Mouse (Mus musculus) hindbrain, embryonic 11.5 days (tissue): ENCODE measurements around the gene Nsd1. TPM values are rescaled to one million over a fixed set of nuclear protein-coding genes. Genes with fewer than 3 reads are reported as not detected.
A peak's percentile ranks its signal among the peaks of the same experiment; 100 is the strongest.

ENCODE experiments used
- ATAC-seq: fragments of 200-750 bp; cut with Nextera tagmentation; 2 replicates; pipeline ENCODE4 v1.8.0; 2017; ENCODE audit warnings: mild to moderate bottlenecking, moderate TSS enrichment, moderate library complexity; ENCODE audit not compliant: low FRiP score
- DNase-seq: peaks from one replicate; pipeline ENCODE4 v3.0.0-alpha.2; 2015; ENCODE audit warnings: low spot score
- H3K27ac ChIP-seq: fragments of 300-500 bp; sonication (generic); 2 replicates; pipeline ENCODE4 v1.5.1; 2014; ENCODE audit warnings: mild to moderate bottlenecking, low read depth, low read length
- H3K27me3 ChIP-seq: fragments of 300-500 bp; sonication (generic); 2 replicates; pipeline ENCODE4 v1.6.1; 2014; ENCODE audit warnings: mild to moderate bottlenecking, low read length, moderate library complexity, mixed read lengths; ENCODE audit not compliant: control insufficient read depth, insufficient read depth
- H3K36me3 ChIP-seq: fragments of 300-500 bp; sonication (generic); 2 replicates; pipeline ENCODE4 v1.6.1; 2014; ENCODE audit warnings: mild to moderate bottlenecking, low read length, moderate library complexity, mixed read lengths; ENCODE audit not compliant: control insufficient read depth, insufficient read depth
- H3K4me1 ChIP-seq: fragments of 300-500 bp; sonication (generic); replicated peaks from 2 replicates; pipeline ENCODE4 v1.6.1; 2014; ENCODE audit warnings: low read length, mixed read lengths; ENCODE audit not compliant: control insufficient read depth, insufficient read depth
- H3K4me2 ChIP-seq: fragments of 300-500 bp; sonication (generic); replicated peaks from 2 replicates; pipeline ENCODE4 v1.6.1; 2014; ENCODE audit warnings: mild to moderate bottlenecking, low read depth, low read length
- H3K4me3 ChIP-seq: fragments of 300-500 bp; sonication (generic); 2 replicates; pipeline ENCODE4 v1.5.1; 2014; ENCODE audit warnings: low read depth, low read length
- H3K9ac ChIP-seq: fragments of 300-500 bp; sonication (generic); 2 replicates; pipeline ENCODE4 v1.6.1; 2014; ENCODE audit warnings: low read depth, low read length
- H3K9me3 ChIP-seq: fragments of 300-500 bp; sonication (generic); 2 replicates; pipeline ENCODE4 v1.6.1; 2016; ENCODE audit warnings: low read length; ENCODE audit not compliant: control insufficient read depth
- WGBS: fragments of 180-500 bp; shearing (Covaris S2); extraction: QIAGEN DNeasy Blood & Tissue Kit; methylation state at CpG from one replicate; pipeline ENCODE4 v1.1.7; 2014; 5-methylcytosine and 5-hydroxymethylcytosine counted together
- polyA plus RNA-seq: library from polyadenylated mRNA; unstranded; fragments of >200 nt; fragmentation: Nextera tagmentation; extraction: Ambion mirVana; gene quantifications from 2 replicates; pipeline ENCODE4 v1.2.1, GENCODE M21; 2014

Nsd1 gene
- polyA plus RNA-seq, 1 experiment from 2014 or later, result 108 TPM

DNA sequence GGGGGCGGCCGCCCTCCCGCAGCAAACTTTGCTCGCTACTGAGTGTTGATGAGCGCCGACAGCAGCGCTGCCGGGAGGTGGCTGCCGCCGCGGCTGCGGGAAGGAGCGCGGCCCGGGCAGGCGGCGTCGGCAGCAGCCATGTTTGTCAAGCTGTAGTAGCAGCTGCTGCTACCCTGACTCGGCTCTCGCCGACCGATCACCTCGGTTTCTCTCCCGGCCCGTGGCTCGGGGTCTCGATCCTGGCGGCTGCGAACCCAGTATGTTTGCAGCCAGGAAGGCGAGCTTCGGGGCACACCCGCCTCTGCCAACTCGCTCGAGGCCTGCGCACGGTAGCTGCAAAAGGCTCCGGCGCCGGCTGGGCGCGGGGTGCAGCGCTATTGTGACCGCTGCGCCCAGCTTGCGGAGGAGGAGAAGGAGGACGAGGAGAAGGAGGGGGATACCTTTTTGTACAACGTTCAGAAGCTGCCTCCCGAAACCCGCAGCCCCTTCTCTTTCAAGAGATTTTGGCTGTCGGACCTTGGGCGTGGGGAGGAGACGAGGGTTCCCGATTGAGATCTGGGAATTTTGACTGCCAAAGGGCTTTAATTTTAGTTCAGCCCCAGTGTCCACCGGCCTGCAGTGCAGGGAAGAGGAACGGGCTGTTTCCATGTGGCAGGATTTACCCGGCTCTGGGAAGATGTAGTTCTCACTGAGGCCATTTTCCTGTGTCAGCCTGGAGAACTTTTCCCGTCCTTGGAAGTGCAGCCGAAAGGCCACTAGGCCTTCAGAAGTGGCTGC is 3.0 kb downstream of the Nsd1 start:
- Histone ChIP-seq H3K27ac (peak overlapping the region; percentile 99), H3K4me3 (peak overlapping the region; percentile 83), H3K27me3 (no peaks in the 10 kb centered on the region), H3K9me3 (no peaks in the 10 kb centered on the region), H3K4me2 (peak overlapping the region; percentile 88), H3K4me1 (peaks cover 8% of the 10 kb centered on the region), H3K9ac (peak overlapping the region; percentile 96), H3K36me3 (0 out of 2 replicates have a peak, but pooled peaks cover 4% of the 10 kb centered on the region)
- DNase-seq (peak; percentile 77), ATAC-seq (0 out of 2 replicates have a peak, but pooled peaks have one; percentile 1)
- WGBS, result under 1% methylated on average over 52 of the region's 58 CpGs

DNA sequence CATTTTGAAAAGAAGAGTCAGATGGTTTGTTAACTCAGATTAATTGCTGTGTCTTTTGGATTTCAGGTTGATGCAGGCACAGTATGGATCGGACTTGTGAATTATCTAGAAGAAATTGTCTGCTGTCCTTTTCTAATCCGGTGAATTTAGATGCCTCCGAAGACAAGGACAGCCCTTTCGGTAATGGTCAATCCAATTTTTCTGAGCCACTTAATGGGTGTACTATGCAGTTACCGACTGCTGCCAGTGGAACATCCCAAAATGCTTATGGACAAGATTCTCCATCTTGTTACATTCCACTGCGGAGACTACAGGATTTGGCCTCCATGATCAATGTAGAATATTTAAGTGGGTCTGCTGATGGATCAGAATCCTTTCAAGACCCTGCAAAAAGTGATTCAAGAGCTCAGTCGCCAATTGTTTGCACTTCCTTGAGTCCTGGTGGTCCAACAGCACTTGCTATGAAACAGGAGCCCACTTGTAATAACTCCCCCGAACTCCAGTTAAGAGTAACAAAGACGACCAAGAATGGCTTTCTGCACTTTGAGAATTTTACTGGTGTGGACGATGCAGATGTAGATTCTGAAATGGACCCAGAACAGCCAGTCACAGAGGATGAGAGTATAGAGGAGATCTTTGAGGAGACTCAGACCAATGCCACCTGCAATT is 3.7 kb downstream of the Nsd1 start:
- H3K4me1 ChIP-seq, result peaks cover 8% of the 10 kb centered on the region
- WGBS, result 66% methylated on average over 10 of the region's 10 CpGs
- ATAC-seq, result no peak

DNA sequence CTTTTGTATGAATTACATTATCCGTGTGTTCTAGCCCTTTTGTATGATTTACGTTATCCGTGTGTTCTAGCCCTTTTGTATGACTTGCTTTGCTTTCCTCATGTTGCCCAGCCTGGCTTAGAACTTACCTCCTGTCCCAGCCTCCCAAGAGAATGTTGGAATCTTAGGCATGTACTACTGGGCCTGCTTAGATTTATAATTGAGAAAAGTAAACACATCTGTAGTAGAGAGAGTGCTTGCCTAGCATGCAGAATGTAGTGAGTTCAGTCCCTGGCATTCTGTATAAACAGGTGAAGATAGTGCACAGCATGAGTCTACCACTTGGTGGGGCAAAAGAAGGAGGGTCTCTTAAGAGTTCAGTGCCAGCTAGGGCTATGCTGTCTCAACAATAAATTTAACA is 14.8 kb downstream of the Nsd1 start:
- peaks cover 6% of the 10 kb centered on the region; the same call in 1 of the 2 replicates for H3K36me3 ChIP-seq
- no peak for ATAC-seq
- no peak overlapping the region for H3K4me2 ChIP-seq

More for the DNA sequence above, 3.7 kb downstream of the Nsd1 start:
- H3K36me3 ChIP-seq, result 0 out of 2 replicates have a peak, but pooled peaks cover 4% of the 10 kb centered on the region
- peak overlapping the region; percentile 96 for H3K9ac ChIP-seq
- H3K27me3 ChIP-seq, result no peaks in the 10 kb centered on the region
- peak overlapping the region; percentile 88 for H3K4me2 ChIP-seq
- peak; percentile 14 for DNase-seq
- H3K4me3 ChIP-seq, result peak overlapping the region; percentile 83
- no peaks in the 10 kb centered on the region for H3K9me3 ChIP-seq
- H3K27ac ChIP-seq, result peak overlapping the region; percentile 99

DNA sequence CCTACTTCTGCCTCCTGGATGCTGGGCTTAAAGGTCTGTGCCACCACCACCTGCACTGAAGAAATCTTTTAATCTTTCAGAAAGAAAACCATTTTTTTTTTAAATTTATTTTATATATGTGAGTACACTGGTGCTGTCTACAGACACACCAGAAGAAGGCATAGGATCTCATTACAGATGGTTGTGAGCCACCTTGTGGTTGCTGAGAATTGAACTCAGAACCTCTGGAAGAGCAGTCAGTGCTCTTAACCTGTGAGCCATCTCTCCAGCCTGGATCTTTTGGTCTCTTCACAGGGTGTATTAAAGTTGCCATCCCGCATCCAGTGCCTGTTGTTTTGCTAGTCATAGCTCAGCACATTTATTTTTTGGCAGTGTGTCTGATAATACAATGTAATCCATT is 21.1 kb downstream of the Nsd1 start:
- H3K36me3 ChIP-seq, result peaks cover 2% of the 10 kb centered on the region; the same call in 1 of the 2 replicates
- WGBS, result 97% methylated on average over 1 of the region's 1 CpGs
- H3K27me3 ChIP-seq, result no peaks in the 10 kb centered on the region
- H3K27ac ChIP-seq, result no peak overlapping the region
- H3K9me3 ChIP-seq, result no peaks in the 10 kb centered on the region
- no peak overlapping the region for H3K9ac ChIP-seq
- H3K4me1 ChIP-seq, result no peaks in the 10 kb centered on the region
- H3K4me2 ChIP-seq, result no peak overlapping the region
- H3K4me3 ChIP-seq, result no peak overlapping the region
- DNase-seq, result no peak
- ATAC-seq, result no peak

More for the DNA sequence above, 14.8 kb downstream of the Nsd1 start:
- no peak overlapping the region for H3K4me3 ChIP-seq
- no peaks in the 10 kb centered on the region for H3K4me1 ChIP-seq
- no peak overlapping the region for H3K27ac ChIP-seq
- H3K27me3 ChIP-seq, result no peaks in the 10 kb centered on the region
- no peaks in the 10 kb centered on the region for H3K9me3 ChIP-seq
- no peak overlapping the region for H3K9ac ChIP-seq
- 92% methylated on average over 3 of the region's 3 CpGs for WGBS
- no peak for DNase-seq

DNA sequence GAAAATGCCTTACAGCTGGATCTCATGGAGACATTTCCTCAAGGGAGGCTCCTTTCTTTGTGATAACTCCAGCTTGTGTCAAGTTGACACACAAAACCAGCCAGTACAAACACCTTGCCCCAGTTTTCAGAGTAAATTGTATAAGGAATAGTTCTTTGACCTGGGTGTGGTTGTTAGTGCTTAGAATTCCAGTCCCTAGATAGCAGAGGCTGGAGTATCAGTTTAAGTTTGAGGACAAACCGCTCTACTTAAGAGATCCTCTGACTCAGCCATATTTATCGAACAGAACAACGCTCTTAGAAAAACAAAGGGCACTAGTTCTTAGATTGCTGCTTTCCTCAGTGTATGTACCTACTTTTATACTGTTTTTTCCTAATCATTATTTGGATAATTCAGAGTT is 33.6 kb downstream of the Nsd1 start:
- peaks cover 15% of the 10 kb centered on the region for H3K36me3 ChIP-seq
- no peak for DNase-seq
- H3K4me1 ChIP-seq, result no peaks in the 10 kb centered on the region
- no peak for ATAC-seq
- no peak overlapping the region for H3K4me2 ChIP-seq
- H3K27ac ChIP-seq, result no peak overlapping the region
- no peak overlapping the region for H3K4me3 ChIP-seq
- no peaks in the 10 kb centered on the region for H3K9me3 ChIP-seq
- H3K27me3 ChIP-seq, result no peaks in the 10 kb centered on the region
- 88% methylated on average over 3 of the region's 3 CpGs for WGBS
- H3K9ac ChIP-seq, result no peak overlapping the region

DNA sequence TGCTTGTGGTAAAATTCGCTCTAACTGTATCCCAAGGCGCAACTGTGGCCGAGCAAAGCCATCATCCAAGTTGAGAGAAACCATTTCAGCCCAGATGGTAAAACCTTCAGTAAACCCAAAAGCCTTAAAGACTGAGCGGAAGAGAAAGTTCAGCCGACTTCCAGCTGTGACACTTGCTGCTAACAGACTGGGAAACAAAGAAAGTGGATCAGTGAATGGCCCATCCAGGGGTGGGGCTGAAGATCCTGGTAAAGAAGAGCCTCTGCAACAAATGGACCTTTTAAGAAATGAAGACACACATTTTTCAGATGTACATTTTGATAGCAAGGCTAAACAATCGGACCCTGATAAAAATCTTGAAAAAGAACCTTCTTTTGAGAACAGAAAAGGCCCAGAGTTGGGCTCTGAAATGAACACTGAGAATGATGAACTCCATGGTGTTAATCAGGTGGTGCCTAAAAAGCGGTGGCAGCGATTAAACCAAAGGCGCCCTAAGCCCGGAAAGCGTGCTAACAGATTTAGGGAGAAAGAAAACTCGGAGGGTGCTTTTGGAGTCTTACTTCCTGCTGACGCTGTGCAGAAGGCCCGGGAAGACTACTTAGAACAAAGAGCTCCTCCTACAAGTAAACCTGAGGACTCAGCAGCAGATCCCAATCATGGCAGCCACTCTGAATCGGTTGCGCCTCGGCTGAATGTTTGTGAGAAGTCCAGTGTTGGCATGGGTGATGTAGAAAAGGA is 37.9 kb downstream of the Nsd1 start:
- Histone ChIP-seq H3K27me3 (no peaks in the 10 kb centered on the region), H3K4me3 (no peak overlapping the region), H3K9me3 (no peaks in the 10 kb centered on the region), H3K36me3 (peaks cover 14% of the 10 kb centered on the region), H3K4me2 (no peak overlapping the region), H3K9ac (no peak overlapping the region), H3K4me1 (no peaks in the 10 kb centered on the region), H3K27ac (no peak overlapping the region)
- DNase-seq (no peak), ATAC-seq (no peak)
- 87% methylated on average over 17 of the region's 17 CpGs for WGBS

DNA sequence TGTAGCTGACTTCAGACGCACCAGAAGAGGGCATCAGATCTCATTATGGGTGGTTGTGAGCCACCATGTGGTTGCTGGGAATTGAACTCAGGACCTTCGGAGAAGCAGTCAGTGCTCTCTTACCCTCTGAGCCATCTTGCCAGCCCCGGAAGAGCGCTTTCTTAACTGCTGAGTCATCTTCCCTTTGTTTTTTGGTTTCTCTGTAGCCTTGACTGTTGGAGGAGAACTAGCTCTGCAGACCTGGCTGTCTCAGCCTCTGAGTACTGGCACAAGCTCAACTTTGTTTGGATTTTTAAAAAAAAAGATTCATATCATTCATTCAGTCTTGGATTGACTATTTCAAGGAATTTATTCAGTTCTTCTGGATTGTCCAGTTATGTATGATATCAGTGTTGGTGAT is 39.7 kb downstream of the Nsd1 start:
- Histone ChIP-seq H3K27ac (no peak overlapping the region), H3K9me3 (no peaks in the 10 kb centered on the region), H3K4me3 (no peak overlapping the region), H3K9ac (no peak overlapping the region), H3K36me3 (peaks cover 12% of the 10 kb centered on the region), H3K27me3 (no peaks in the 10 kb centered on the region), H3K4me2 (no peak overlapping the region), H3K4me1 (no peaks in the 10 kb centered on the region)
- 92% methylated on average over 4 of the region's 4 CpGs for WGBS
- ATAC-seq (no peak), DNase-seq (no peak)

DNA sequence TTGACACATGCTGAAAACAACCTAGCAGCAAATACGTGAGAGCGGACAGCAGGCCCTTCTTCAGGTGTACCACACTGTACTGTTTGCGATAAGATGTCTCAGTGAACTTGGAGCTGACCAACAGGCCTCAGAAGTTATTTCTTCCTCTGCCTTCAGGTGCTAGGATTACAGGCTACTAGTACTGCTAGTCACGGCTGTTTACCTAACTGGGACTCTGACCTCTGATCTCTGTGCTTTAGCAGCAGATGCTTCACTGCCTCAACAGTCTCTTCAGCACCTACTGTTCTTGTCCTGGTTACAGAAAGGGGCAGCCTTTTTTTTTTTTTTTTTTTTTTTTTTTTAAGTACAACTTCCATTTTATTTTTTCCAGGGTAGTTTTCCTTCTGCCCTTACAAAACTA is 43.2 kb downstream of the Nsd1 start:
- Histone ChIP-seq H3K36me3 (peaks cover 5% of the 10 kb centered on the region), H3K27ac (no peak overlapping the region), H3K4me3 (no peak overlapping the region), H3K4me2 (no peak overlapping the region), H3K9me3 (no peaks in the 10 kb centered on the region), H3K9ac (no peak overlapping the region), H3K4me1 (no peaks in the 10 kb centered on the region), H3K27me3 (no peaks in the 10 kb centered on the region)
- 89% methylated on average over 4 of the region's 4 CpGs for WGBS
- no peak for DNase-seq
- ATAC-seq, result no peak
